Mouse (Mus musculus): ENCODE measurements around the gene Slc9a3r2.

Slc9a3r2 gene

DNA sequence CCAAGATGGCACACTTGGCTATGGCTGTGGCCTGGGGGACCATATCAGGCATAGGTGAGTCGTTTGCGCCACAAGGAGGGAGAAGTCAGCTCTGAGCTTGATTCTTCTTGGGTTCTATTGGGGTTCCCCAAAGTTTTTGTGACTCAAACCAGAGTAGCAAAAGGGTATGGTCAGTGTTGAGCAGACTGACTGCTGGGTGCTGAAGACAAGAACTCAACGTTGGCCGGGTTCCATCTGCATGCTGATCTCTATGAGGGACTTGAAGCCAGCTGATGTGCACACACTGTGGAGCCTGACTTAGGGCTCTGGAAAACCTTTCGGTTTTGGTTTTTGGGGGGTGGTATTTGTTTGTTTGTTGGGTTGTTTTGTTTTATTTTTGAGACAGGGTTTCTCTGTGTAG is 14.4 kb downstream of the Slc9a3r2 start:
- Histone ChIP-seq H3K27me3 (ENCODE audit: control insufficient read depth, insufficient read depth, low read length, poor library complexity, severe bottlenecking) (no peaks in the 10 kb centered on the region), H3K36me3 (ENCODE audit: control insufficient read depth, insufficient read depth, low read length, poor library complexity, severe bottlenecking) (no peaks in the 10 kb centered on the region)
- no peak for DNase-seq (ENCODE audit: low read depth, low spot score)

DNA sequence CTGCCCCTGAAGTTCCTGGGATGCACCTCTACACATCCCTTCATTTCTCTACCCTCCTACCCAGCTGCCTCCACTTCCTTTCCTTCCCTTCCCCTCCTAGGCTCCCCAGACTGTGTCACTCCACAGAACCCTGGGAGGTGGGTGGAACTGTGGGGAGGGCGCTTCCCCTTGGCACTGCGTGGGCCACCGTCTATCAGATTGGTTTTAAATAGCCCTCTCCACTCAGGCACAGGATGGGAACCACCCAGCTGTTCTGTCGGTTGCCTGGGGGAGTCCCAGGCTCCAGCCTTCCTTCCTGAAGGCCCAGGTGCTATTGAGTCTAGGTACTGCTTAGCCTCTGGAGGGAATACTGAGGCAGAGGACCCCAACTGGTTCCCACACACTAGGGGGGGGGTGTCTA is 15.1 kb downstream of the Slc9a3r2 start:
- Histone ChIP-seq H3K27me3 (ENCODE audit: control insufficient read depth, insufficient read depth, low read length, poor library complexity, severe bottlenecking) (no peaks in the 10 kb centered on the region), H3K36me3 (ENCODE audit: control insufficient read depth, insufficient read depth, low read length, poor library complexity, severe bottlenecking) (no peaks in the 10 kb centered on the region)
- no peak for DNase-seq (ENCODE audit: low read depth, low spot score)

DNA sequence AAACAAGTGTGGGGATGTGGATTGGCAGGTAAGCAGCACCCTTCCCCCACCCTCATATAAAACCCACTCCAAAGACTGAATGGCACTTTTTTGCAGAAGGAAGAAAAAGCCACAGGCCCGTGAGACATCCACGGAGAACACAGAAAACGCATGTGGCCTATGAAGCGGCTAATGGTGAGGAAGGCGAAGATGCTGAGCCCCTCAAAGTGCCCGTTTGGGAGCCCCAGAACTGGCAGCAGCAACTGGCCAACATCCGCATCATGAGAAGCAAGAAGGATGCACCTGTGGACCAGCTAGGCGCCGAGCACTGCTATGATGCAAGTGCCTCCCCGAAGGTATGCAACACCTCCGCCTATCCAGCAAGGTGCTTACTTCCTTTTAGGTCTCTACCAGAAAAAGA is 16.3 kb downstream of the Slc9a3r2 start:
- Histone ChIP-seq H3K27me3 (ENCODE audit: control insufficient read depth, insufficient read depth, low read length, poor library complexity, severe bottlenecking) (no peaks in the 10 kb centered on the region), H3K36me3 (ENCODE audit: control insufficient read depth, insufficient read depth, low read length, poor library complexity, severe bottlenecking) (no peaks in the 10 kb centered on the region)
- no peak for DNase-seq (ENCODE audit: low read depth, low spot score)

DNA sequence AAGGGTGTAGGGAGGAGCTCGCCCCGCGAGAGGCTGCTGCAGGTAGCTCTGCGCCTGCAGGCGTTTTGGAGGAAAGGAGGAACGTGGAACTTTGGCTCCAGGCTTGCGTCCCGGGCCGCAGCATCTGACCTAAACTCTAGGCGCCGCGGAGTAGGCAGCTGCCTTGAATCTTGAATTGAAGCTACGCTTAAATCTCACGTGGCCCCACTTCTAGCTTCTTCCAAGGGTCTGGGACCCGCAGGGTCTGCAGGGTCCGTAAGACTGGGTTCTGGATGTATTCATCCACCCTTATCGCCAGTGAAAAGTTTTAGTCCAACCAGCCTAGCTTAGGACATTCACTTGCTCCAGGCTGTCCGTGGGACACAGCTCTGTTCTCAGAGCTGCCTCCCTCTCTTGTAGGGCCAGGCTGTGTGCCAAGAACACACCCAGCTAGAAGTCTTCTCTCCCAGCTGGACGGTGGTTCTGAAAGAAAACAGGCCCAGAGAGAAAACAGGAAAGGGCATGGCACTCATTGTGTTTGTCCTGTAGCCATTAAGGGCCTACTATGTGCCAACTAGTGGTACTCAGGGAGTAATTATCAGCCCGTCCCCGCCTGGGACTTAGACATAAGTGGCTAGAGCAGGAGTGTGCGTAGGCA is 17.2 kb downstream of the Slc9a3r2 start:
- H3K27me3 ChIP-seq (ENCODE audit: control insufficient read depth, insufficient read depth, low read length, poor library complexity, severe bottlenecking) = no peaks in the 10 kb centered on the region
- no peak for DNase-seq (ENCODE audit: low read depth, low spot score)
- no peaks in the 10 kb centered on the region for H3K36me3 ChIP-seq (ENCODE audit: control insufficient read depth, insufficient read depth, low read length, poor library complexity, severe bottlenecking)

DNA sequence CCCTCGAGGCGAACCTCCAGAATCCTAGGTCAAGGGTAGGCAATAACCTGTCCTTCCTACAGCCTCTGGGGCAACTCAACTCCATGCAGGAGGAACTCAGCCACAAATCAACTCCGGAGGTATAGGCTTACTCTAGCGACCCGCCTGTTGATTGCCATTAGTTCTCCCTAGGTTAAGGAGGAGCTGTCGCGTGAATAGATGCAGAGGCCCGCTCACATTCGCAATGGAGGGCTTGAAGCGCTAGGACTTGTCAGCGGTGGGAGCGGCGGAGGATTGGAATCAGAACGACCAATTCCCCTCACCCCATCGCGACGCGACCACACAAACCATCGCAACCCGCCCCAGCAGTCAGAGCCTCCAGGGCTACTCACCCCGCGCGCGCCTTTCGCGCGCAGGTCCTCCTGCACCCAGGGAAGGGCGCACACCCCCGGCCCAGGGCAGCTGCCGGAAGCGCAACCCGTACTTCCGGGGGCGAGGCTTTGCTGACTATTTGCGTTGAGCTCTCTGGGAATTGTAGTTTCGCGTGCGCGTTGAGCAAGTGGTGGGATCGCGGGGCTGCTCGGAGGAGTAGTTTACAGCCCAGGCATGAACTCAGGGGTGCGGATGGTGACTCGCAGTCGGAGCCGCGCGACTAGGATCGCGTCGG is 17.8 kb downstream of the Slc9a3r2 start, which contains the start of the genes Tsc2 and Nthl1:
Gene Tsc2, minus strand, starts transcription at position 464 of the 646 bp plus-strand sequence.
Gene Nthl1, plus strand, starts transcription at position 514 of the 646 bp plus-strand sequence.
- DNase-seq (ENCODE audit: low read depth, low spot score) = peak; percentile 79
- Histone ChIP-seq H3K27me3 (ENCODE audit: control insufficient read depth, insufficient read depth, low read length, poor library complexity, severe bottlenecking) (no peaks in the 10 kb centered on the region), H3K36me3 (ENCODE audit: control insufficient read depth, insufficient read depth, low read length, poor library complexity, severe bottlenecking) (no peaks in the 10 kb centered on the region)

DNA sequence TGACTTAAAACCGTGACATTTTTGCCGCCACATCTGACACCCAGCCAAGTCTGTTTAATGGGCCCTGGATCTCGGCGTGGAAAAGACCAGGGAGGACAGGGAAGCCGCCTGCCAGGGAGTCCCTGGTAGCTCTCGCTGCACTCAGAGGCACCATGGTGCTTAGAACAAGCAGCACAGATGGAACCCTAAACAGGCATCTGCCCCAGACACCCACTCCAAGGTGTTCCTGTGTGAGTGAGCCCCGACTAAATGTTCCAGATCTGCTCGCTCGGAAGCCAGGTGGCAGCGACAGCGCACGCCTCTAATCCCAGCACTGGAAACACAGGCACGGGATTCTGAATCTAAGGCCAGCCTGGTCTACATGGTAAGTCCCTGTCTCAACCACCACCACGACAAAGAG is 20.1 kb downstream of the Slc9a3r2 start:
- no peaks in the 10 kb centered on the region for H3K27me3 ChIP-seq (ENCODE audit: control insufficient read depth, insufficient read depth, low read length, poor library complexity, severe bottlenecking)
- DNase-seq (ENCODE audit: low read depth, low spot score) = no peak
- H3K36me3 ChIP-seq (ENCODE audit: control insufficient read depth, insufficient read depth, low read length, poor library complexity, severe bottlenecking) = no peaks in the 10 kb centered on the region; the same call in 1 of the 2 replicates

DNA sequence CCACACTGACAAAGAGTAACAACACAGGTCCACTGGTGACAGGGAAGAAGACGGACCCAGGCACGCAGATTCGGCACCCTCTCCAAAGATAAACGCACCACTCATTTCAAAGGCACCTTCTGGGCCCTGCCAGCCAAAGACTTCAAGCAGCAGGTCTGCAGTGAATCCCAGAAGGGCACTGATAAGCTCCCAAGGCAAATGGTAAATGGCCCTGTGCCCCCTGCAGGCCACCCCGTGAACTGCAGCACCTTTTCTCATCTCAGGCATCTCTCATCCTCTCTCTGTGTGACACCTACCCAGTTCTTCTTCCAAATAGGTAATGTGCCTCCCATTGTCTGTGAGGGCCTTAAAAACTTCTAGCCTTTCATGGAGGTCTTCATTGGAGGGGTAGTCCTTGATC is 21.5 kb downstream of the Slc9a3r2 start:
- Histone ChIP-seq H3K27me3 (ENCODE audit: control insufficient read depth, insufficient read depth, low read length, poor library complexity, severe bottlenecking) (no peaks in the 10 kb centered on the region), H3K36me3 (ENCODE audit: control insufficient read depth, insufficient read depth, low read length, poor library complexity, severe bottlenecking) (peaks cover 3% of the 10 kb centered on the region; the same call in 1 of the 2 replicates)
- peak; percentile 81 for DNase-seq (ENCODE audit: low read depth, low spot score)

DNA sequence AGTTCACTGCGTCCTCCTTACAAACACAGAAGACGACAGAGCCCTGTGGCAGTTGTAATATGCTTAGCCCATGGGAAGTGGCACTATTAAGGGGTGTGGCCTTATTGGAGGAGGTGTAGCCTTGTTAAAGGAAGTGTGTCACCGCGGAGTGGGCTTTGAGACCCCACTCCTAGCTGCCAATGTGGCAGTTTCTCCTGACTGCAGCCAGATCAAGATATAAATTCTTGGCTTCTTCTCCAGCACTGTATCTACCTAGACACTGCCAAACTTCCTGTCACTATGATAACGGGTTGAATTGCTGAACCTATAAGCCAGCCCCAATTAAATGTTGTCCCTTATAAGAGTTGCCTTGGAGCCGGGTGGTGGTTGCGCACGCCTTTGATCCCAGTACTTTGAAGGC is 24.7 kb downstream of the Slc9a3r2 start:
- DNase-seq (ENCODE audit: low read depth, low spot score) = no peak
- H3K36me3 ChIP-seq (ENCODE audit: control insufficient read depth, insufficient read depth, low read length, poor library complexity, severe bottlenecking) = peaks cover 4% of the 10 kb centered on the region; the same call in 1 of the 2 replicates
- H3K27me3 ChIP-seq (ENCODE audit: control insufficient read depth, insufficient read depth, low read length, poor library complexity, severe bottlenecking) = no peaks in the 10 kb centered on the region

DNA sequence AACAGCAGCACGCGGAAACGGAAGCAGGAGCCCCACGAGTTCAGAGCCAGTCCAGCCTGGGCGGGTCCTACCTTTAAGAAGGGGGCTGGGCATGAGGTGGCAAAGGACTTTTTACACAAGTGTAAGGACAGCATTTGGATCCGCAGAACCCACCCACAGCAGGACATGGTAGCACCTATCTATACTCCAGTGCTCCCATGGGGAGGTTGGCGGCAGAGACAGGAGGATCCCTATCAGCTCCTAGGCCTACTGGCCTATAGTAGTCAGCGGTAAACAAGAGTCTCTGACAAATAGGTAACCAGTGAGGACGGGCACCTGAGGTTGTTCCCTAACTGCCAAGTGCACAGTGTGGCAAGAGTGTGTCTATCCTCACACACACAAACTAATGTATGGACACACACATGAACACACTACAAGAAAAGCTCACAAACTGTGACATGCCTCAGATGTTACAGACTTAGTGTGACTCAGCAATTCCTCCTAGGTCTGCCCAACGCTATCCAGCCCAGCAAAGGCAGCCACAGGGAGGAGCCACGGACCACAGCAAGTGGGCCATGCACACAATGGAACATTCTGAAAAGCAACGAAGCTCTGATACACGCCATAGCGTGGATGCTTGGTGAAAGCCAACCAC is 32.4 kb downstream of the Slc9a3r2 start:
- no peak for DNase-seq (ENCODE audit: low read depth, low spot score)
- Histone ChIP-seq H3K36me3 (ENCODE audit: control insufficient read depth, insufficient read depth, low read length, poor library complexity, severe bottlenecking) (peaks cover 9% of the 10 kb centered on the region), H3K27me3 (ENCODE audit: control insufficient read depth, insufficient read depth, low read length, poor library complexity, severe bottlenecking) (no peaks in the 10 kb centered on the region)

DNA sequence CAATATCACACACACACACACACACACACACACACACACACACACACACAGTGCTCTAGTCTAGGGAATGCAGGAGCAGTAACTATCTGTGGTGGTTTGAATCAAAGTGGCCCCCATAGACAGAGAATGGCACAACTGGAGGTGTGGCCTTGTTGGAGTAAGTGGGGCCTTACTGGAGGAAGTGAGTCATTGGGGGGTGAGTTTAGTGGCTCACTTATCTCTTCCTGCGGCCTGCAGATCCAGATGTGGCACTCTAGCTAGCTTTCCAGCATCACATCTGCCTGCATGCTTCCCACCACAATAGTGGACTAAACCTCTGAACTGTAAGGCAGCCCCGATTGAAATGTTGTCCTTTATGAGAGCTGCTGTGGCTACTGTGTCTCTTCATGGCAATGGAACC is 39.4 kb downstream of the Slc9a3r2 start:
- DNase-seq (ENCODE audit: low read depth, low spot score) = no peak
- Histone ChIP-seq H3K36me3 (ENCODE audit: control insufficient read depth, insufficient read depth, low read length, poor library complexity, severe bottlenecking) (peaks cover 4% of the 10 kb centered on the region; the same call in 1 of the 2 replicates), H3K27me3 (ENCODE audit: control insufficient read depth, insufficient read depth, low read length, poor library complexity, severe bottlenecking) (no peaks in the 10 kb centered on the region)

DNA sequence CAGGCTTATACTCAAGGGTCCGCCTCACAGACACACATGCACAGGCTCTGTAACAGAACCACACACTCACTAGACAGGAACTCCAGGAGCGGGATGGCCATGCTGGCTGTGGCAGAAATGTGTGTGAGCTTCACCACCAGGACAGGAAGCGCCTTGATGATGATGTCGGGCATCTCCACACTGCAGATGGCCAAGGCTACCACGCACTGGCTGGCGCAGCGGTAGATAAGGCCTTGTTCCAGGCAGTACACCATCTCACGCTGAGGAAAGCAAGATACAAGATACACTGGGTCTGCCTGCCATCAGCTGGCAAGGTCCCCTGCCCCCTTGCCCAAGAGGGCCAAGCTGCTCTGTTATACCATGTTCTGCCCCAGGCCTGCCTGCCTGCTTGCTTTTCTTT is 41.3 kb downstream of the Slc9a3r2 start:
- no peaks in the 10 kb centered on the region; the same call in 1 of the 2 replicates for H3K36me3 ChIP-seq (ENCODE audit: control insufficient read depth, insufficient read depth, low read length, poor library complexity, severe bottlenecking)
- H3K27me3 ChIP-seq (ENCODE audit: control insufficient read depth, insufficient read depth, low read length, poor library complexity, severe bottlenecking) = no peaks in the 10 kb centered on the region
- no peak for DNase-seq (ENCODE audit: low read depth, low spot score)

DNA sequence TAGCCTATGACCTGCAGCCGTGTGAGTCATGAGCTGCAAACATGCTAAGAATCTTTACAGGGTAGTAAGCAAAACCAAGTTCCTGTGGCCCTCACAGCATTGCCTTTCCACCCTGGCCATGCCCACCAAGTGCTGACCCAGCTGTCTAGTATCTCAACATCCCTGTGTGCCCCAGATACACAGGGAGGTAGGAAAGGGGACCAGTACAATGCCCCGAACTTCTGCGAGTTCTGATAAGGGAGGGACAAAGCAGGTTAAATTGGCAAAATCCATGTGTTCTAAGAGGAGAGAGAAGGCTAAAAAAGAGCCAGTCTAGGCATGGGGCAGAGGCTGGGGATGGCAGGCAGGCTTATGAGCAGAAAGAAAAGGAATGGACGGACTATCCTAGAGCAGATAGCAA is 41.8 kb downstream of the Slc9a3r2 start:
- no peaks in the 10 kb centered on the region for H3K27me3 ChIP-seq (ENCODE audit: control insufficient read depth, insufficient read depth, low read length, poor library complexity, severe bottlenecking)
- no peaks in the 10 kb centered on the region; the same call in 1 of the 2 replicates for H3K36me3 ChIP-seq (ENCODE audit: control insufficient read depth, insufficient read depth, low read length, poor library complexity, severe bottlenecking)
- DNase-seq (ENCODE audit: low read depth, low spot score) = no peak

DNA sequence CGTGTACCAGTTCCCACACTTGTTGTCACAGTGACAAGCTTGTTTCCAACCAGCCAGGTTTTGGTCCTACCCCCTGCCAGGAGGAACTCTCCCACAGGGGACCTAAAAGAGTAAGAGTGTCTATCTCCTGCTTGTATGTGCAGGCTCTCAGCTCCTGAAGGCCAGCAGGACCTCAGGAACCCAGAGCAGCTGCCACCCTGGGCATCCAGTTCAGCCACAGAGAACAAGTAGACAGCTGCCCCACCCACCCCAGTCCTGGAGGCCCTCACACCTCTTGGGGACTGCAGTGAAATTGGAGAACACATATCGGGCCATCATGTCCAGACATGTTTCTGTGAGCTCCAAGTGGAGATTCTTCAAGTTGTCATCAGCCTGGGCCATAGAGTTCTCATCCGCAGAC is 45.6 kb downstream of the Slc9a3r2 start:
- DNase-seq (ENCODE audit: low read depth, low spot score) = no peak
- no peaks in the 10 kb centered on the region for H3K27me3 ChIP-seq (ENCODE audit: control insufficient read depth, insufficient read depth, low read length, poor library complexity, severe bottlenecking)
- H3K36me3 ChIP-seq (ENCODE audit: control insufficient read depth, insufficient read depth, low read length, poor library complexity, severe bottlenecking) = peaks cover 1% of the 10 kb centered on the region

DNA sequence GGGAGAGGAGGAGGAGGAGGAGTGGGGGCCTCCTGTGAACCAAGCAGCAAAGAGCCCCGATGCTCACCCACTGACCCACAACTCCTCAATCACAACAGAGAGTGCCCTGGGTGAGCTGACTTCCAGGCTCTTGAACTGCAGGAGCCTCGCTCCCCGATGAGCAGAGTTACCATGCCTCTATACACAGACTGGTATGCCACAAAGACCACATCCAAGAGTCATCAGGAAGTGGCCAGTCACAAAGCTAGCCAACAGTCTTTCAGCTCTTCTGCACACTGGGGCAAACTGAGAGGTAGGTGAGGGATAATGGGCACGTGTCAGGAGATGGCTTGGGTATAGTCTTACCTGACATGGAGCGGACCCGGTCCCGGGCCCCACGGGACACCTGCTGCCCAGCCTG is 46.2 kb downstream of the Slc9a3r2 start:
- Histone ChIP-seq H3K36me3 (ENCODE audit: control insufficient read depth, insufficient read depth, low read length, poor library complexity, severe bottlenecking) (peaks cover 1% of the 10 kb centered on the region), H3K27me3 (ENCODE audit: control insufficient read depth, insufficient read depth, low read length, poor library complexity, severe bottlenecking) (no peaks in the 10 kb centered on the region)
- no peak for DNase-seq (ENCODE audit: low read depth, low spot score)

DNA sequence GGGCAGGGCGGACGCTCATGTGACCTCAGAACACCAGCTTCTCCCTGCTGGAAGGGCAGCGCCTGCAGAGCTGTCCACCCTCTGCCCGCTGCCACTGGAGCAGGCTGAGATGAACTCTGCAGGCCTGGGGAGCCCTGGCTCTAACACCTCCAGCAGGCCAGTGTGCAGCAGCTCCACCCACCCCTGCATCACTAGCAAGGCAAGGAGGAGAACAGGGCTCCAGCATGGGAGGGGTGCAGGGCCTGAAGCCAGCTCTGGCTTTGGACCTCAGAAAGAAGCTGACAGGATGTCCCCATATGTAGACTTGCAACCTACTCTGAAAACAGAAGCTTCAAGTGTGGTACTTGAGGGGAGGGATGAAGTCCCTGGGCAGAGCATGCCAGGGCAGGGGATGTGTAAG is 49.6 kb downstream of the Slc9a3r2 start:
- no peaks in the 10 kb centered on the region for H3K27me3 ChIP-seq (ENCODE audit: control insufficient read depth, insufficient read depth, low read length, poor library complexity, severe bottlenecking)
- H3K36me3 ChIP-seq (ENCODE audit: control insufficient read depth, insufficient read depth, low read length, poor library complexity, severe bottlenecking) = peaks cover 5% of the 10 kb centered on the region
- no peak for DNase-seq (ENCODE audit: low read depth, low spot score)
